Mouse (Mus musculus) heart, adult 18-20 months (tissue): ENCODE measurements around the gene Dync1i2. TPM values are rescaled to one million over a fixed set of nuclear protein-coding genes. Genes with fewer than 3 reads are reported as not detected.

ENCODE experiments used
- DNase-seq, 2 experiments: peaks; one replicate each; pipeline ENCODE4 v3.0.0; 2021 to 2022; ENCODE audit warnings: mixed read lengths in 1 of 2
- total RNA-seq, 2 experiments: library from RNA; stranded (reverse); gene quantifications; 2 replicates each; pipeline ENCODE4 v1.2.3; 2021

Dync1i2 gene
- total RNA-seq, 2 experiments from 2014 or later = 60.3 to 62.0 TPM

- DNase-seq = peak; percentile 58 to 71
Observed at GRCm38 (mm10) chr2:71203819-71204432, 7.6 kb upstream of the Dync1i2 start.

- DNase-seq = no peak
Observed at GRCm38 (mm10) chr2:71209041-71209755, 2.3 kb upstream of the Dync1i2 start.

- DNase-seq = no peak
Observed at GRCm38 (mm10) chr2:71211096-71211495, 410 bp upstream of the Dync1i2 start.

GRCm38 (mm10) chr2:71212360-71212726, 837 bp downstream of the Dync1i2 start:
- DNase-seq = no peak

- DNase-seq = no peak
Observed at GRCm38 (mm10) chr2:71221020-71221419, 9.5 kb downstream of the Dync1i2 start.

GRCm38 (mm10) chr2:71227398-71227797, 15.9 kb downstream of the Dync1i2 start:
- no peak for DNase-seq

GRCm38 (mm10) chr2:71229603-71230002, 18.1 kb downstream of the Dync1i2 start:
- no peak for DNase-seq

GRCm38 (mm10) chr2:71231951-71232350, 20.4 kb downstream of the Dync1i2 start:
- no peak for DNase-seq

GRCm38 (mm10) chr2:71232976-71233375, 21.5 kb downstream of the Dync1i2 start:
- no peak for DNase-seq

- DNase-seq = no peak
Observed at GRCm38 (mm10) chr2:71235420-71235819, 23.9 kb downstream of the Dync1i2 start.

GRCm38 (mm10) chr2:71236009-71236408, 24.5 kb downstream of the Dync1i2 start:
- no peak for DNase-seq

GRCm38 (mm10) chr2:71241505-71241904, 30.0 kb downstream of the Dync1i2 start:
- DNase-seq = no peak

GRCm38 (mm10) chr2:71242180-71242579, 30.7 kb downstream of the Dync1i2 start:
- DNase-seq = no peak

- no peak for DNase-seq
Observed at GRCm38 (mm10) chr2:71243058-71243672, 31.7 kb downstream of the Dync1i2 start.

GRCm38 (mm10) chr2:71244807-71245206, 33.3 kb downstream of the Dync1i2 start:
- DNase-seq = no peak

- DNase-seq = peak in 1 of 2 experiments; percentile 15
Observed at GRCm38 (mm10) chr2:71245416-71245815, 33.9 kb downstream of the Dync1i2 start.

- DNase-seq = no peak
Observed at GRCm38 (mm10) chr2:71246096-71246495, 34.6 kb downstream of the Dync1i2 start.

GRCm38 (mm10) chr2:71248071-71248470, 36.6 kb downstream of the Dync1i2 start:
- DNase-seq = no peak

- DNase-seq = no peak
Observed at GRCm38 (mm10) chr2:71250841-71251240, 39.3 kb downstream of the Dync1i2 start.

GRCm38 (mm10) chr2:71254836-71255235, 43.3 kb downstream of the Dync1i2 start:
- DNase-seq = no peak

GRCm38 (mm10) chr2:71256581-71256980, 45.1 kb downstream of the Dync1i2 start:
- no peak for DNase-seq

GRCm38 (mm10) chr2:71264585-71264984, 53.1 kb downstream of the Dync1i2 start:
- DNase-seq = peak; percentile 64 to 69

GRCm38 (mm10) chr2:71268691-71269090, 57.2 kb downstream of the Dync1i2 start:
- DNase-seq = no peak

GRCm38 (mm10) chr2:71269332-71269731, 57.8 kb downstream of the Dync1i2 start:
- no peak for DNase-seq
